Mouse (Mus musculus) brain, embryonic 14.5 days (tissue): ENCODE measurements at regions not wholly inside any gene's neighbourhood (a gene's known extent, or its start where the extent isn't known, plus 50 kb on each side); places are given as distances from the start of the nearest gene placed in this dataset.

Experiments used
- CTCF ChIP-seq: fragments of 200-500 bp; IDR thresholded peaks from 2 replicates; pipeline ENCODE4 v1.5.1; 2012; ENCODE audit warnings: inconsistent platforms, mild to moderate bottlenecking, moderate library complexity, borderline replicate concordance; ENCODE audit not compliant: insufficient read depth, insufficient read length; ENCODE audit errors: extremely low read depth
- POLR2A ChIP-seq: fragments of 200-500 bp; IDR thresholded peaks from 2 replicates; pipeline ENCODE4 v1.6.1; 2012; ENCODE audit warnings: mild to moderate bottlenecking, inconsistent platforms, borderline replicate concordance; ENCODE audit not compliant: poor library complexity, insufficient read depth, insufficient read length, severe bottlenecking; ENCODE audit errors: extremely low read depth

- TF ChIP-seq CTCF (no peak), POLR2A (no peak)
Observed at GRCm38 (mm10) chr1:77280373-77281038, 234.4 kb downstream of the Epha4 start.
